Mouse (Mus musculus): ENCODE data around the gene Cyb5rl. TPM values are rescaled to one million over a fixed set of nuclear protein-coding genes. Genes with fewer than 3 reads are reported as not detected.
A peak's percentile ranks its signal among the peaks of the same experiment; 100 is the strongest.

The Cyb5rl gene
- polyA plus RNA-seq, 1 experiment from 2014 or later = 3.7 TPM

DNA sequence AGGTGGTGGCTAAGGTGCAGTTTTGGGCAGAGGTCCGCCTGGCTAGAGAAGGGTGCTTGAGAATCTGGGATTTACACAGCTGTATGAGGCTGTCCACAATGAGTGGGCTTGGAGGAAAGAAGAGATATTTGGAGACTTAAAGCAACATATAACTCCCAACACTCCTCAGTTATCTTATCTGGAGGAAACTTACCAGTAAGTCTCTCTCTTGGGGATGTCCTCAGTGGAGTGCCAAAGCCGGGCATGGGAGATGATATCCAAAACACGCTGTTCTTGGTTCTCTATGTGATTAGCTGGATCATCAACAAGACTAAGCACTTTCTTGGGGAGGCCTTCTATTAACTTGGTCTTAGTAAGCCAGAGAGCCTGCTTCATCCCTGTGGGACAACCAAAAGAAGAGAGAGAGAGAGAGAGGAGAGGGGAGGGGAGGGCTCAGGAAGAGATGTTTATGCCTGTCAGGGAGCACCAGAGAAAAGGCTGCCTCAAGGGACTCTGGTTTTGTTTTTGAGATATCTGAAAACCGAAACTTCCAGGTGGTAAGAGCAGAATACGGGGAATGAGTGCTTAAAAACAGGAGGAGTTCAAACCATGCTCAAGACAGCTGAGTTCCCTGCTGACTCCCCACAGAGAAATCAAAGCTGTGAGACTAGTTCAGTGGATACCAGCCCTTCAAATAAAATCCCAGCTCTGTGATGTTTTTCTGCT lies 2.2 kb upstream of the Cyb5rl start:
- H3K27ac ChIP-seq = no peak overlapping the region
- H3K4me1 ChIP-seq = peaks cover 19% of the 10 kb centered on the region
- no peak overlapping the region for H3K4me2 ChIP-seq
- H3K27me3 ChIP-seq (replicated peaks) = no peaks in the 10 kb centered on the region
- 91% methylated on average over 5 of the region's 5 CpGs for WGBS
- no peaks in the 10 kb centered on the region for H3K9me3 ChIP-seq
- peaks cover 11% of the 10 kb centered on the region; the same call in 1 of the 2 replicates for H3K36me3 ChIP-seq (replicated peaks)
- H3K9ac ChIP-seq = no peak overlapping the region
- no peak overlapping the region for H3K4me3 ChIP-seq
- no peak for ATAC-seq (replicated peaks)

DNA sequence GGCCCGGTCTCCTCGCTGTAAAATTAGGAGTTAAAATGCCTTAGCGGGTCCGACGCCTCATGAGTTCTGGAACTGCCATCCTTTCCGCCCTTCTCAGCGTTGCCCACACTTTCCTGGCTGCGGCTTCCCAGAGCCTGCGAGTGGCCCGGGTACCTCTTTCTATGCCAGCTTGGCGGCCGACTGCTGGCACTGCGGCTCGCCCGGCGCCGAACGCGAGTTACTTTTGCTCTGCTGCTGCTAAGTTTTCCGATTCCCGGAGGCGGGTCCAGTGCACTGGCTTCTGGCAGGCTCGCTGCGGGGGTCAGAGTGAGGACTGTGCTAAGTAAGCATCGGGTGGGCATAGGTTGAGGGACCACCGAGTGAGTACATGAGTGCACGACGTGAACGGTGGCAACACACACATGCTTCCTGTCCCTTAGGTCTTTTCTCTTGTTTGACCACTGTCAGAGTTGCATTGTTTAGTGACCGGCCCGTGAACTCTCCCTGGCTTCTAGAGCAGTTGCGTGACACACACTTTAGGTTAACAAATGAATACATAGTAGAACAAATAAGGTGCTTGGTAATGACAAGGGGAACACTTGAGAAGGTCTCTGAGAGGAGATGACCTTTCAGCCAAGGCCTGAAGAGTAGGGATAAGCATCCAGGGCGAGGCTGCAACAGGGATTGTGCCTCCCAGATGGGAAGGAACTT lies 508 bp downstream of the Cyb5rl start:
- H3K36me3 ChIP-seq (replicated peaks) = no peaks in the 10 kb centered on the region
- H3K9me3 ChIP-seq = no peaks in the 10 kb centered on the region
- H3K27ac ChIP-seq = no peak overlapping the region
- 2% methylated on average over 33 of the region's 33 CpGs for WGBS
- peak overlapping the region; percentile 78 for H3K4me3 ChIP-seq
- H3K4me1 ChIP-seq = peaks cover 19% of the 10 kb centered on the region
- peak overlapping the region; percentile 91 for H3K4me2 ChIP-seq
- ATAC-seq (replicated peaks) = peak; percentile 48
- H3K9ac ChIP-seq = peak overlapping the region; percentile 40
- H3K27me3 ChIP-seq (replicated peaks) = no peaks in the 10 kb centered on the region

DNA sequence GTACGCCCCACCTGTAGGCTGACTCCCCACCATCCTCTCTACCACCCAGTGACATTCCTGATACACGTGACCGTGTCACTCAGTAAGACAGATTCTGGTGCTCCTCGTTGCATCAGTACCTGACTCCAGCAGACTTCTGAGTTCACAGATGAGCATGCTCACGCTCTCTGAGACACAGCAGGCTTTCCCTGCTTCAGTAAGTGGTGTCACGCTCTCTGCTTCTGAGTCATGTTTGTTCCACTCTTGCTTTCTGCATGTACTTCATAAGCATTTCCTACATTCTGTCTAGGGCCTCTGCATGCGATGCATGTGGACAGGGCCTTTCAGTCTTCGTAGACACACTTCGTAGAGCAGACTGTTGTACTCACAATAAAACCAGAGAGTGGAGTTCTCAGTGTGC lies 5.6 kb downstream of the Cyb5rl start:
- H3K27me3 ChIP-seq (replicated peaks) = no peaks in the 10 kb centered on the region
- H3K4me2 ChIP-seq = no peak overlapping the region
- no peaks in the 10 kb centered on the region for H3K36me3 ChIP-seq (replicated peaks)
- no peak overlapping the region for H3K4me3 ChIP-seq
- no peak for ATAC-seq (replicated peaks)
- H3K9me3 ChIP-seq = no peaks in the 10 kb centered on the region
- peaks cover 13% of the 10 kb centered on the region for H3K4me1 ChIP-seq
- no peak overlapping the region for H3K9ac ChIP-seq
- 75% methylated on average over 9 of the region's 9 CpGs for WGBS
- no peak overlapping the region for H3K27ac ChIP-seq

DNA sequence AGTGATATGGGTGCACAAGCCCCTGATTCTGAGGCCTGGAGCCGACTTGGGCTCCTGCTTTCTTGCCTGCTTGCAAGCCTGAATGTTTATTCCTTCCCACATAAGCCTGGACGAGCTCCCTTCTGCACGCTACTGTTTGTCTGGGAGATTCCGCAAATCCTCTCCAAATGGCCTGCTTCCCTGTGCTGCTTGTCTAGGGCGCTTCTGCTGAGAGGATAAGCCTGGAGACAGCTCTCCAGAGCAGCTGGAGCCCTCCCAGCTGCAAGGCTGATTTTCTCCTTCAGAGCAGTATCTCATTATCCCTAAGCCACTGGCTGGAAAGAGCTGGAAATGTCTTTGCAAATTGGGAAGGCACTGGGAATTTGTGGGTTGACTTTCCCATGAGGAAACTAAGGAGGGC lies 8.7 kb downstream of the Cyb5rl start:
- peak overlapping the region; percentile 57 for H3K27ac ChIP-seq
- no peaks in the 10 kb centered on the region for H3K36me3 ChIP-seq (replicated peaks)
- H3K4me3 ChIP-seq = no peak overlapping the region
- no peaks in the 10 kb centered on the region for H3K27me3 ChIP-seq (replicated peaks)
- H3K4me2 ChIP-seq = no peak overlapping the region
- peaks cover 7% of the 10 kb centered on the region; the same call in 1 of the 2 replicates for H3K4me1 ChIP-seq
- no peak overlapping the region for H3K9ac ChIP-seq
- H3K9me3 ChIP-seq = no peaks in the 10 kb centered on the region
- ATAC-seq (replicated peaks) = 0 out of 2 replicates have a peak, but pooled peaks have one; percentile 48
- WGBS = 35% methylated on average over 5 of the region's 5 CpGs

DNA sequence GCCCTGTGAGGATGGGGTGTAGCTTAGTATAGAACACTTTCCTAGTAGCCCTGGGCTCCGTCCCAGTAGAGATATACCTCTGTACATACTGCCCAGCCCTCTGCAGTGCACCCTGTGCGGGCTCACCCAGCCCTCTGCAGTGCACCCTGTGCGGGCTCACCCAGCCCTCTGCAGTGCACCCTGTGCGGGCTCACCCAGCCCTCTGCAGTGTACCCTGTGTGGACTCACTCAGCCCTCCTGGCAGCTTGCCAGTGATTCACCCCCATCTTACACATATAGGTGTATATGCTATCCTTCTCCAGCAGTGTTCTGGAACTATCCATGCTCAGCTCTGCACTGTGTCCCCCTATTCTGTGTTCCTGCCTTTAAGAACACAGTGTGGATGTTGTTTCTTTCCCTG lies 12.1 kb downstream of the Cyb5rl start:
- Histone ChIP-seq H3K9me3 (no peaks in the 10 kb centered on the region), H3K4me3 (no peak overlapping the region), H3K27ac (no peak overlapping the region), H3K27me3 (replicated peaks) (no peaks in the 10 kb centered on the region), H3K36me3 (replicated peaks) (no peaks in the 10 kb centered on the region), H3K4me1 (peaks cover 11% of the 10 kb centered on the region), H3K9ac (no peak overlapping the region), H3K4me2 (no peak overlapping the region)
- 86% methylated on average over 4 of the region's 4 CpGs for WGBS
- ATAC-seq (replicated peaks) = no peak

DNA sequence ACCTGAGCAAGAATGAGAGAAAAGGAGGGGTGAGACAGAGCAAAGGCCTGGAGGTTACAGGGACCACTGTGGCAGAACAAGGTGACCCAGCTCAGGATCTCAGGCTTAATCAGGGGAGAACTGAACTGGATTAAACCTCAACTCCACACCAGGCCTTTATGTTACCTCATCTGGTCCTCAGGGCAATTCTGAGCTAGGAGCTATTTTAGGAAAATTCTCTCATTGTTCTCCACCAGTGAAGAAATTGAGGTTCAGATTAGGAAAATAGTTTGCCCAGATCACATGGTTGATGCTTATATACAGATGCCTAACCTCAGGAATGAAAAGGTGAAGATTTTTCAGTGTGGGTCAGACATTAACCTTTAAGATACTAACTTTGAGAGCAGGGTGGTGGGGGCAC lies 12.9 kb downstream of the Cyb5rl start:
- no peak overlapping the region for H3K9ac ChIP-seq
- no peaks in the 10 kb centered on the region for H3K27me3 ChIP-seq (replicated peaks)
- H3K4me1 ChIP-seq = peaks cover 19% of the 10 kb centered on the region
- no peaks in the 10 kb centered on the region for H3K9me3 ChIP-seq
- no peak overlapping the region for H3K4me2 ChIP-seq
- no peak overlapping the region for H3K27ac ChIP-seq
- H3K4me3 ChIP-seq = no peak overlapping the region
- H3K36me3 ChIP-seq (replicated peaks) = no peaks in the 10 kb centered on the region
- ATAC-seq (replicated peaks) = no peak

DNA sequence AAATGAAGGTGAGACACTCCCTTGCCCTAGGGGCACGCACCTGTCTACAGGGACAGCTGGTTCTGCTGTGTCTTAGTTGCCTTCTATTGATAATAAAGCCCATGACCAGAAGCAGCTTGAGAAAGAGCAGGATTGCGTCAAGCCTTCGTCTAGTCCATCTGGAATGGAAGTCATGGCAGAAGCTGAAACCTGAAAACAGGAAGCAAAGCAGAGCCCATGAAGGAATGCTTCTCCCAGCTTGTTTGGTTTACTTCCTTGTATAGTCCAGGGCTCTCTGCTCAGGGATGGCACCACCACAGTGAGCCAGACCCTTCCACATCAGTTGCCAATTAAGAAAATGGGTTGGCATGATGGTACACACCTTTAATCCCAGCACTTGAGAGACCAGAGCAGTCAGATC lies 15.4 kb downstream of the Cyb5rl start:
- H3K4me3 ChIP-seq = no peak overlapping the region
- H3K4me2 ChIP-seq = no peak overlapping the region
- no peak overlapping the region for H3K9ac ChIP-seq
- H3K27ac ChIP-seq = no peak overlapping the region
- H3K9me3 ChIP-seq = no peaks in the 10 kb centered on the region
- H3K36me3 ChIP-seq (replicated peaks) = no peaks in the 10 kb centered on the region
- no peaks in the 10 kb centered on the region for H3K27me3 ChIP-seq (replicated peaks)
- 95% methylated on average over 3 of the region's 3 CpGs for WGBS
- no peak for ATAC-seq (replicated peaks)
- peaks cover 25% of the 10 kb centered on the region for H3K4me1 ChIP-seq

DNA sequence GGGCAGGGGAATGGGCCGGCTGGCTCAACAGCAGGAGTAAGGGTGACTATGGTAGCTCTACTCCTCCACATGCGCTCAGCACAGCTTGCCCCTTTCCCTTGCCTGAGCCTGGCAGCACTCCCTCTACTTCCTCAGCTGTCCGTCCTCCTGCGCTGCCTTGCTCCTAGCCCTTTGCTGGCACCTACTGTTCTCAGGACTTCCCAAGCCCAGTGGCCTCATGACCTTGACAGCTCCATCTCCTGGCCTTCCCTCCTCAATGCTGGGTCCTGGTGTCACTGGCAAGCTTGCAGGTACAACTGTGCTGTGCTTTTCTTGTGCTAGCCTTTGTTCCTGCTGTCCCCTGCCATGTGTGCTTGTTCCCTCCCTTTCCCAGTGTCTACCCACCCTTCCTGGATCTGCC lies 16.3 kb downstream of the Cyb5rl start:
- Histone ChIP-seq H3K4me2 (no peak overlapping the region), H3K36me3 (replicated peaks) (no peaks in the 10 kb centered on the region), H3K9me3 (no peaks in the 10 kb centered on the region), H3K9ac (no peak overlapping the region), H3K4me1 (peaks cover 25% of the 10 kb centered on the region), H3K27me3 (replicated peaks) (no peaks in the 10 kb centered on the region), H3K27ac (no peak overlapping the region), H3K4me3 (no peak overlapping the region)
- ATAC-seq (replicated peaks) = no peak
- 85% methylated on average over 4 of the region's 4 CpGs for WGBS

DNA sequence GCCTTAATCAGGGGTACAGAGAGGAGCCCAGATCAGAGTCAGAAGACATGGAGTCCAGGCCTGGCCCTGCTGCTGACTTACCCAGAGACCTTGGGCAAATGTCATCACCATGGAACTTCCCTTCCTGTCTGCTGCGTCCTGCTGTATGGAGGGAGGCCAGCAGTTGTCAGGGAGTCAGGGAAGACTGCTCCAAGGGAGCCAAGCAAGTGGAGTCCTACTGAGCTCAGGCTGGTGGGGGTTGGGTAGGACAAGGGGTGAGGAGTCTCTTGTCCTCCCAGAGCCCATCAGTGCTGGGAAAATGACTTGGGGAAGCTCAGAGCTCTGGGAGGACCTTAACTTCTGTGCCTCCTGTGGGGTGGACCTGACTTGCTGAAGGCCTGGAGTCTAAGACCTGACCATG lies 17.6 kb downstream of the Cyb5rl start:
- 9% methylated on average over 1 of the region's 1 CpGs for WGBS
- Histone ChIP-seq H3K27me3 (replicated peaks) (no peaks in the 10 kb centered on the region), H3K27ac (peak overlapping the region; percentile 68), H3K9me3 (no peaks in the 10 kb centered on the region), H3K9ac (no peak overlapping the region), H3K4me3 (no peak overlapping the region), H3K4me2 (no peak overlapping the region), H3K36me3 (replicated peaks) (no peaks in the 10 kb centered on the region), H3K4me1 (peaks cover 25% of the 10 kb centered on the region)
- peak; percentile 59 for ATAC-seq (replicated peaks)

DNA sequence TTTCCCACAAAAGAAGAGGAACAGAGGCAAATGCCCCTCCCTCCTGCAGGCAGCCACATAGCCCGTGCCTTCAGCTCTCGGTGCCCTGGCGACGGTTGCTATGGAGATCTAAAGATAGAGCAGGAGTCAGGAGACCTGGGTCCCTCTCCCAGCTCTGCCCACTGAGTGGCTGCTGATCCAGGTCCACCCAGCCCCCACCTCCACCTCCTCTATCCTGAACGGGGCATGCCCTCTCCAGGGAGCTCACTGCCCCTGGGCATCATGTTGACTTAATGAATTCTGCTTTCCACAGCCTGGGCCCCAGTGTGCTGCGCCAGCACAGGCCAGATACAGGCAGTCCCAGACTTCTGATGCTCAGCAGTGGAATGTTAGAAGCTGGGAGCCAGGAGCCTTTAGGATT lies 18.1 kb downstream of the Cyb5rl start:
- Histone ChIP-seq H3K4me3 (no peak overlapping the region), H3K36me3 (replicated peaks) (no peaks in the 10 kb centered on the region), H3K27ac (peak overlapping the region; percentile 68), H3K9ac (no peak overlapping the region), H3K27me3 (replicated peaks) (no peaks in the 10 kb centered on the region), H3K4me1 (peaks cover 25% of the 10 kb centered on the region), H3K4me2 (no peak overlapping the region), H3K9me3 (no peaks in the 10 kb centered on the region)
- 2% methylated on average over 6 of the region's 6 CpGs for WGBS
- peak; percentile 94 for ATAC-seq (replicated peaks)

DNA sequence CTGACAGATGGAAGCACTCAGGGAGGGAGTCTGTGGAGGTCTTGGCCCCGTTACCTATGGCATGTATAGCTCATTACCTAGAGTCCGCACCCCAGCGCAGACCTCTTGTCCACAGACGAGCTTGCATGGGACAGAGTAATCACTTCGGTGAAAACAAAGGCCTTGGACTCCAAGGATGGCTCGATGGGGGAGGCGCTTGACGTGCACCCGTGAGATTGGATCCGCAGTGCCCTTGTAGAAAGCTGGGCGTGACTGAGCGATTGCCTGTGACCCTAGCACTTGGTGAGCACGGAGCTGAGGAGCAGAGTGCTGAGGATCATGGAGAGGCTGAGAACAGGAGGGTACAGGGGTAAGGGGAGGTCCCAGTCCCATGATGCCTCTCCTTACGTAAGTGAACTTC lies 24.9 kb downstream of the Cyb5rl start:
- H3K9me3 ChIP-seq = no peaks in the 10 kb centered on the region
- no peaks in the 10 kb centered on the region for H3K27me3 ChIP-seq (replicated peaks)
- no peak overlapping the region for H3K4me2 ChIP-seq
- no peak overlapping the region for H3K4me3 ChIP-seq
- H3K27ac ChIP-seq = no peak overlapping the region
- H3K4me1 ChIP-seq = peaks cover 8% of the 10 kb centered on the region
- no peaks in the 10 kb centered on the region for H3K36me3 ChIP-seq (replicated peaks)
- no peak for ATAC-seq (replicated peaks)
- no peak overlapping the region for H3K9ac ChIP-seq
- WGBS = 82% methylated on average over 14 of the region's 14 CpGs

DNA sequence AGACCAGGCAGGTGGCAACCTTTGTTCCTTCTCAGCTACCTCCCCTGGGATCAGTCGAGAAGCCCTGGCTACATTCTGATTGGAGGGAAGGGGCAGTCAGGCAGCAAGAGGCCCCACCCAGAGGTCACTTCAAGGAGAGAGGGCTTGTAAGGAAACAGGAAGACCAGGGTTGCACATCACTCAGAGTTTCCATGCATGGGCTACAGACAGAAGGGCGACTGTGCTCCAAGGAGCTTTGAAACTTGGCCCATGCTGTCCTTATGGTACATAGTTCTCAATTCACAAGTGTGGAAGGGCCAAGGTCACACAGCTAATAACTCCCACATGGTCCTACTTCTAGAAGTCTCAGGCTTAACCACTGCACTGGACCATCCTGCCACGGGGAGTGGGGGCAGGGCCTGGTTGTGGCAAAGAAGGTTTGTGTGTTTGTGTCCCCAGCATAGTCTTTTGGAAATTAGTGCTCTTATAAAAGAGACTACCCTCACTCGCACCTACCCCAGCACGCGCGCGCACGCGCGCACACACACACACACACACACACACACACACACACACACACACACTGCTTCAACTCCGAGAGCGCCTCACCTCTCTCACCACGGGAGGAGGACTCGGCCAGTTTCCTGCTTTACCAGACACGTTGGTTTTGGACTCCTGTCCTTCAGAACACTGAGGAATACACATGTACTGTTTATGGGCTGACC lies 27.8 kb downstream of the Cyb5rl start:
- H3K4me1 ChIP-seq = peaks cover 21% of the 10 kb centered on the region
- H3K9me3 ChIP-seq = no peaks in the 10 kb centered on the region
- H3K27me3 ChIP-seq (replicated peaks) = no peaks in the 10 kb centered on the region
- no peak overlapping the region for H3K4me3 ChIP-seq
- no peaks in the 10 kb centered on the region for H3K36me3 ChIP-seq (replicated peaks)
- no peak for ATAC-seq (replicated peaks)
- no peak overlapping the region for H3K9ac ChIP-seq
- WGBS = 85% methylated on average over 16 of the region's 16 CpGs
- H3K4me2 ChIP-seq = no peak overlapping the region
- no peak overlapping the region for H3K27ac ChIP-seq

Data from midbrain, embryonic 15.5 days (tissue).